Mouse (Mus musculus) heart, embryonic 14.5 days (tissue): Measurements from ENCODE around the gene Arvcf. TPM values are rescaled to one million over a fixed set of nuclear protein-coding genes. Genes with fewer than 3 reads are reported as not detected.

Experiments used
- ATAC-seq: fragments of 200-750 bp; cut with Nextera tagmentation; 2 replicates; pipeline ENCODE4 v1.8.0; 2017; ENCODE audit warnings: low read depth, moderate TSS enrichment; ENCODE audit not compliant: insufficient number of reproducible peaks, insufficient read depth, low FRiP score
- H3K27ac ChIP-seq, 2 experiments: fragments of 200-500 bp in 1 of 2; fragments of 300-500 bp in 1 of 2; sonication (generic) in 1 of 2; replicated peaks in 1 of 2; 2 replicates each; pipeline ENCODE4 v1.5.1; 2012 to 2014; ENCODE audit warnings: low read depth in 2 of 2, low read length in 2 of 2, control low read depth in 1 of 2, mild to moderate bottlenecking in 1 of 2, mixed read lengths in 1 of 2; ENCODE audit not compliant: control insufficient read depth in 1 of 2, insufficient read depth in 1 of 2
- H3K27me3 ChIP-seq: fragments of 300-500 bp; sonication (generic); 2 replicates; pipeline ENCODE4 v1.6.1; 2014; ENCODE audit warnings: mild to moderate bottlenecking, low read length, control low read depth; ENCODE audit not compliant: control insufficient read depth, insufficient read depth
- H3K36me3 ChIP-seq: fragments of 300-500 bp; sonication (generic); 2 replicates; pipeline ENCODE4 v1.6.1; 2014; ENCODE audit warnings: mild to moderate bottlenecking, control low read depth, low read length, mixed read lengths; ENCODE audit not compliant: control insufficient read depth, insufficient read depth
- H3K4me1 ChIP-seq, 2 experiments: fragments of 200-500 bp in 1 of 2; fragments of 300-500 bp in 1 of 2; sonication (generic) in 1 of 2; 2 replicates each; pipeline ENCODE4 v1.6.1; 2012 to 2014; ENCODE audit warnings: low read length in 2 of 2, control low read depth in 1 of 2, mixed read lengths in 1 of 2; ENCODE audit not compliant: control insufficient read depth in 2 of 2, insufficient read depth in 2 of 2
- H3K4me2 ChIP-seq: fragments of 300-500 bp; sonication (generic); 2 replicates; pipeline ENCODE4 v1.6.1; 2014; ENCODE audit warnings: mild to moderate bottlenecking, low read length
- H3K4me3 ChIP-seq, 2 experiments: fragments of 200-500 bp in 1 of 2; fragments of 300-500 bp in 1 of 2; sonication (generic) in 1 of 2; 2 replicates each; pipeline ENCODE4 v1.5.1; 2012 to 2014; ENCODE audit warnings: low read length in 2 of 2, mild to moderate bottlenecking in 2 of 2, control low read depth in 1 of 2, low read depth in 1 of 2, moderate library complexity in 1 of 2; ENCODE audit not compliant: control insufficient read depth in 1 of 2, insufficient read depth in 1 of 2
- H3K9ac ChIP-seq: fragments of 300-500 bp; sonication (generic); 2 replicates; pipeline ENCODE4 v1.6.1; 2014; ENCODE audit warnings: mild to moderate bottlenecking, low read length
- H3K9me3 ChIP-seq: fragments of 300-500 bp; sonication (generic); 2 replicates; pipeline ENCODE4 v1.6.1; 2016; ENCODE audit warnings: low read length, control low read depth; ENCODE audit not compliant: control insufficient read depth
- WGBS: fragments of 180-500 bp; shearing (Covaris S2); extraction: QIAGEN DNeasy Blood & Tissue Kit; methylation state at CpG from one replicate; pipeline ENCODE4 v1.1.7; 2014; 5-methylcytosine and 5-hydroxymethylcytosine counted together
- polyA plus RNA-seq: library from polyadenylated mRNA; unstranded; fragments of >200 nt; fragmentation: Nextera tagmentation; extraction: Ambion mirVana; gene quantifications from 2 replicates; pipeline ENCODE4 v1.2.1, GENCODE M21; 2014

The Arvcf gene
- polyA plus RNA-seq, 1 experiment from 2014 or later: 32.3 TPM

DNA sequence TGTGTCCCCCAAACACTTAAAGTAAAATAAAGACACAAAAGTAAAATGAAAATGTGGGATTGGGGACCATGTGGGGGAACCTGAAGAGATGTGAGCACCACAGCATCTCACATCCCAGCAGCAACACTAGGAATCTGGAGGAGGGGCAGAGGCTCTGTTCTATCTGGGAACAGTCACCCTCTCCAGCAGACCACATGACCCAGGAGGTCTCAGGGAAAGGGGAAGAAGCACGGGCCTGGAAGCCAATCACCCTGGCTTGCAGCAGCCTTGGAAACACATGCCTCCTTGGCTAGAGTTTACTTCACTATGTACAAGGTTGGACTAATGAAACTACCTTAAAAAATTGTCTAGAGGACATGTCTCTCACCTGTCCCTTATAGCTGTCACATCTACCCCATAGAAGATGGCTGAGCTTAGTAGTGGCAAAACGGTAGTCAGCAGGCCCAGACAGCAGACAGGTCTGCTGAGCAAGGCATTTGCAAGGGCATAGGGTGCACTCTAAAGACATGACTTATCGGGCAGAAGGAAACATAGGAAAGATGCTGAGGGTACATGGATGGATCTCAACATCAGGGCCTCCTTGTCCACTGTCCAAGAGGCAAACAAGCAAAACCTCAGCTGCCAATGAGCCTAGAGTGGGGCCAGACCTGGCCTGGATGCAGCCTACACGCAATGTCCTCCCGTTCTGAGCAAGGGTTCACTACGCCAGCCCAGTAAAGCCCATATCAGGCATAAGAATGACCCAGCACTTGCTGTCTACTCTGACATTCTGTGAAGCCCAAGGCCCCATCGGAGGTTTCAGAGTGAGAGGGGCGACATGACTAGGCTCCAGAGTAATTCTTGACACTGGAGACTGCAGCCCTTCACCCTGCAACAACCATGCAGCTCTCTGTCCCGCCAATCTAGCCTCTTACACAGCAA is 5.1 kb upstream of the Arvcf start:
- Histone ChIP-seq H3K27ac (peak overlapping the region; percentile 31 to 34; a peak in 2 of 4 replicates), H3K4me1 (peaks cover 14 to 43% of the 10 kb centered on the region in 2 experiments), H3K9ac (peak overlapping the region; percentile 84), H3K36me3 (peaks cover 5% of the 10 kb centered on the region), H3K27me3 (no peaks in the 10 kb centered on the region), H3K4me3 (peak overlapping the region; percentile 67 to 68), H3K4me2 (peak overlapping the region; percentile 74), H3K9me3 (no peaks in the 10 kb centered on the region)
- 21% methylated on average over 9 of the region's 9 CpGs for WGBS
- ATAC-seq: no peak

DNA sequence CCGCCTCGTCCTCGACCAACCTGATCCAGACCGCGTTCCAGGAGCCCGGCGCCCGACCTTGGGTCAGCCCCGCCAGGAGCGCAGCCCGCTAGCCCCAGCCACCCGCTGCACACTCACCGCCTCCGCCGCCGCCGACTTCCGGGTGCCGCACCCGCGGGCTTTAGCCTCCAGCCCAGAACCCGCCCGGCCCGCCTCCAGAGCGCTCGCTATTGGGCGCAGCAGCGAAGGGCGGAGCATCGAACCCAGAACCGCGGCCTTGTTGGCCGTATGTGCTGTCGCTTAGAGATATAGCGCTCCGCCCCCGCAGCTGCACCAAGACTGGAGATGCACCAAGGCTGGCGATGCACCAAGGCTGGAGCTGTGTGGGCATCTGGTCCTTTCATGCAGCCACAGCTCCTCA is 4.2 kb upstream of the Arvcf start:
- H3K4me1 ChIP-seq: peaks cover 14 to 44% of the 10 kb centered on the region in 2 experiments
- peak overlapping the region; percentile 74 for H3K4me2 ChIP-seq
- no peaks in the 10 kb centered on the region for H3K9me3 ChIP-seq
- no peaks in the 10 kb centered on the region for H3K27me3 ChIP-seq
- H3K36me3 ChIP-seq: no peaks in the 10 kb centered on the region
- H3K9ac ChIP-seq: peak overlapping the region; percentile 84
- WGBS: under 1% methylated on average over 38 of the region's 38 CpGs
- peak; percentile 88 for ATAC-seq
- peak overlapping the region; percentile 67 to 68 for H3K4me3 ChIP-seq
- H3K27ac ChIP-seq: peak overlapping the region; percentile 31 to 34; a peak in 2 of 4 replicates

DNA sequence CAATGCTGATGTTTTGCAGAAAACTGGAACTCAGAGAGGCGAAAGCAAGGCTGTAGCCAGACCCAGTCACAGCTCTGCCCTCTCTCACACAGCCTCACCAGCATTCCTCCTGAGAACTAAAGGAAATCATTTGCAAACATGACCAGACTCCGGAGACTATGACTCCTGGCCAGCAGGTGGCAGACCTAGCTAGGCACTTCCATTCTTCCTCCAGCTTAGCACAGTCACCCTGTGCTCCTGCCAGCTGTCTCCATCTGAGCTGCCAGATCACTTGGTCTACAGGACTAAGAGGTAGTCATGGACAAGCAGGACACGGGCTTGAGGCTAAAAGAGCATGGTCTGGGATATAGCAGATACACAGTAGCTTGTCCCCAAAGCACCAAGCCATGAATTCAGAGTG is 2.7 kb upstream of the Arvcf start:
- peaks cover 13% of the 10 kb centered on the region for H3K27me3 ChIP-seq
- ATAC-seq: peak; percentile 28; the same call in 1 of the 2 replicates
- H3K27ac ChIP-seq: no peak overlapping the region
- H3K36me3 ChIP-seq: no peaks in the 10 kb centered on the region
- no peak overlapping the region for H3K4me2 ChIP-seq
- peaks cover 14 to 38% of the 10 kb centered on the region in 2 experiments for H3K4me1 ChIP-seq
- no peak overlapping the region for H3K9ac ChIP-seq
- 2% methylated on average over 3 of the region's 3 CpGs for WGBS
- no peak overlapping the region for H3K4me3 ChIP-seq
- no peaks in the 10 kb centered on the region for H3K9me3 ChIP-seq

DNA sequence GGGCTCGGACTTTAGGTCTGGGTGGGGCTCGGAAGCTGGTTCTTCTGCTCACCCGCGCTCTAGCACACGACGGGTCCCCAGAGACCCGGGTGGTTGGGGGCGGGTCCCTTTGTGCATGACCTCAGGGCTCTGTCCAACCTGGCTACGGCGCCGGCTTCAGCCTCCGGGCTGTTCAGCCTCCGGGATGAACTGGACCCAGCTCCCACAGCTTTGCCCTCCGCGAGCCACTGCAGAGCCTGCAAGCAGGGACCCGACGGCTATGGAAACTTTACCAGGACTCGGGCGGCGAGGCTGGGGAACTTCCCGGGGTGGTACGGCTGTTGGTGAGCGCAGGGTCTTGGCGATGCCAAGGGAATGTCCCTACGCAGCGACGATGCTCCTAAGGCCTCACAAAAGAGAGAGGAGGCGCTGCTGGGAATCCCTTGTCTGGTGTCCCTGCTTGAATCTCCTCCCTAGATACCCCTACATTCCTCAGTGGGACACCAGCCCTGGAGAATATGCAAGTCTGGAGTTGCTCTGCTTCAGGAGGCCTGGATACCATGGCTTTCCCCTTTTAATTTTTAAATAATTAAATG is 706 bp downstream of the Arvcf start:
- Histone ChIP-seq H3K36me3 (no peaks in the 10 kb centered on the region), H3K4me3 (peak overlapping the region; percentile 59 to 79), H3K4me1 (peaks cover 3 to 19% of the 10 kb centered on the region in 2 experiments; a peak in 3 of 4 replicates), H3K9ac (peak overlapping the region; percentile 71), H3K27ac (no peak overlapping the region), H3K27me3 (peaks cover 18% of the 10 kb centered on the region), H3K9me3 (no peaks in the 10 kb centered on the region), H3K4me2 (peak overlapping the region; percentile 81)
- WGBS: 1% methylated on average over 28 of the region's 28 CpGs
- ATAC-seq: no peak

DNA sequence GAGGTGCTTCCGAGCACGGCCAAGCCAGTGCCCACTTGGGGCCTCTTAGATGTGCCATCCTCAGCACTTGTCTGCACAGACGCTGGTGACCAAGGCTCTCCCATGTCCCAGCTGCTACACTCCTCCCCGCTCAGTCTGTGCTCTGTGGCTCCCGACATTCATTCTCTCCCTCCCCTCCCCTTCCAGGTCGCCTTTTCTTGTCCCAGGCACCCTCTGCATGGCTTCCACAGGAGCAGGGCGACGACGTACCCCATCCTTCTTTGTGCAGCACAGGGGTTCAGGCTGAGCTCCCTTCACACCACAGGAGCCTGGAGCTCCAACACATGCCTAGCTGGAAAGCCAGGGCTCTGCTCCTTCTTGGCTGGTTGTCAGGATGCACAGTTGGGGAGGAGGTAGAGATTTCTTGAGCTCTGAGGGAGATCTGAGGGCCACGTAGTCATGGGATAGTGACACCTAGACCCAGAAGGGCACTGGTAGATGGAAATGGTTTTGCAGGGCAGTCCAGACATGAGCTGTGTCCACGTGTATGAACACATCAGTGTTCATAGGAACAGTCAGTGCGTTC is 1.9 kb downstream of the Arvcf start:
- H3K4me3 ChIP-seq: no peak overlapping the region
- no peak for ATAC-seq
- no peaks in the 10 kb centered on the region for H3K9me3 ChIP-seq
- H3K27ac ChIP-seq: no peak overlapping the region
- H3K36me3 ChIP-seq: no peaks in the 10 kb centered on the region
- H3K4me2 ChIP-seq: no peak overlapping the region
- 71% methylated on average over 12 of the region's 12 CpGs for WGBS
- H3K27me3 ChIP-seq: peaks cover 18% of the 10 kb centered on the region
- no peak overlapping the region for H3K9ac ChIP-seq
- H3K4me1 ChIP-seq: peaks cover 3 to 14% of the 10 kb centered on the region in 2 experiments; a peak in 3 of 4 replicates

DNA sequence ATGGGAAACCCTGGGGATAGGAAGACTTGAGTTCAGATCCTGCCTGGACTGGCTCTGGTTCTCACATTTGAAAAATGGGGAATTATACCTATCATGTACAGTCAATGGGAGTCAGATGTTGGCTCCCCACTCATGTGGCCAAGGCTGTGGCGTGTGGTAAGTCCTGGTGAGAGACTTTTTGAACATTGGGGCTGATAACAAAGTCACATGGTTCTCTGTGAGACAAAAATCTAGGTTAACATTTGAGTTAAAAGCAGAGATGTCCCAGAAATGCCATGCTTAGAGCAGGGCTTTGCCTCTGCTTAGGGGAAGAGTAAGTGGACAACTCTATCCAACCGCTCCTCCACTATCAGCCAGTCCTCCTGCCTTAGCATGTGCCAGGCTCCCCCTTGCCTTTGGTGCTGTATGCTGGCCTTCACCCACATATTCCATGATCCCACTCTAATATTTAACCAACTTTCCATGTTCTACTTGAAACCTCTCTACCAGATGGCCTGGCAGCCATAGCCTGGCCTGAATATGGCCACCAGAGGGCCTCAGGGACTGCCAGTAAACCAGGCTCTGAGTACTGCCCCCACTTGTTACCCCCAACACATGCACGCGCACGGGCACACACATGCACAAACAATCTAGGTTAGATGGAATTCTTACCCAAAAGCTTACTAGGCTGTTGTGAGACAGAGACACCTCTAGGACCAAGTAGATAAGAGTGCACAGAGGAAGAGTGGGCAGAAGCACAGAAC is 3.5 kb downstream of the Arvcf start:
- ATAC-seq: no peak
- Histone ChIP-seq H3K4me3 (no peak overlapping the region), H3K27ac (no peak overlapping the region), H3K9ac (no peak overlapping the region), H3K36me3 (no peaks in the 10 kb centered on the region), H3K4me1 (peaks cover 3 to 14% of the 10 kb centered on the region in 2 experiments; a peak in 3 of 4 replicates), H3K9me3 (no peaks in the 10 kb centered on the region), H3K4me2 (no peak overlapping the region), H3K27me3 (peaks cover 18% of the 10 kb centered on the region)
- WGBS: 54% methylated on average over 5 of the region's 5 CpGs

DNA sequence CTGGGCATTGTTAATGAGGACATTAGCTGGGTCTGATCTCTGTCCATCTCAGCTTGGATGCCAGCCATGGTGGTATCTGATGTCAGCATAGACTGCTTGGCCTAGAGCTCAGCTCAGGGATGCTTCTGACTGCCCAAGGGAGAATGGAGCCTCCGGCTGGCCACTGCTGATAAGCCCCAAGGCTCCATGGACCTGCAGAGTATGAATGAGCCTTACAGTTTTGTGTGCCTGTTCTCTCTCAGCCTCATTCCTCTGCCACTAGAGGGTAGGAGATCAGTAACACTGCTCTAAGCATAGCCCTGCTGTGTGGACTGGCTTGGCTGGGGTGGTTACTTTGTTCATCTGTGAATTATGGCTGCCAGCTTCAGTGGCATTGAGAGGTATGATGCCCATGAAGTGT is 5.1 kb downstream of the Arvcf start:
- WGBS: 33% methylated on average over 1 of the region's 1 CpGs
- peaks cover 18% of the 10 kb centered on the region for H3K27me3 ChIP-seq
- no peak for ATAC-seq
- H3K4me1 ChIP-seq: 0 out of 4 replicates have a peak, but pooled peaks cover 0 to 3% of the 10 kb centered on the region in 2 experiments
- H3K9me3 ChIP-seq: no peaks in the 10 kb centered on the region
- H3K4me3 ChIP-seq: no peak overlapping the region
- no peak overlapping the region for H3K9ac ChIP-seq
- H3K27ac ChIP-seq: no peak overlapping the region
- H3K4me2 ChIP-seq: no peak overlapping the region
- no peaks in the 10 kb centered on the region for H3K36me3 ChIP-seq
